Mouse (Mus musculus) ES-Bruce4 (cell line): Measurements from ENCODE around the gene Cand1.

Source experiments
- CTCF ChIP-seq: IDR thresholded peaks from one replicate; pipeline ENCODE4 v1.8.1; 2011; ENCODE audit warnings: low read depth, low read length
- EP300 ChIP-seq: IDR thresholded peaks from 2 replicates; pipeline ENCODE4 v1.6.1; 2011; ENCODE audit warnings: low read depth, low read length; ENCODE audit not compliant: insufficient read depth
- POLR2A ChIP-seq: IDR thresholded peaks from one replicate; pipeline ENCODE4 v1.8.1; 2011; ENCODE audit warnings: low read length; ENCODE audit not compliant: insufficient read depth

GRCm38 (mm10) chr10:119198186-119198880 is 41.5 kb downstream of the Cand1 start:
- TF ChIP-seq POLR2A, result no peak
- TF ChIP-seq CTCF, result no peak
- TF ChIP-seq EP300, result no peak
